Mouse (Mus musculus): ENCODE measurements at regions not wholly inside any gene's neighbourhood (a gene's known extent, or its start where the extent isn't known, plus 50 kb on each side); places are given as distances from the start of the nearest gene placed in this dataset.

GRCm38 (mm10) chr1:38739018-38739417 lies 74.3 kb upstream of the Aff3 start:
- DNase-seq (ENCODE audit: low spot score in 2 of 2), result no peak

GRCm38 (mm10) chr1:38735768-38736167 lies 71.0 kb upstream of the Aff3 start:
- no peak for DNase-seq (ENCODE audit: low spot score in 2 of 2)

GRCm38 (mm10) chr1:38733201-38733600 lies 68.4 kb upstream of the Aff3 start:
- DNase-seq (ENCODE audit: low spot score in 2 of 2), result no peak

GRCm38 (mm10) chr1:38729977-38730782 lies 65.4 kb upstream of the Aff3 start:
- DNase-seq (ENCODE audit: low spot score in 2 of 2), result no peak

GRCm38 (mm10) chr1:38725805-38726204 lies 61.0 kb upstream of the Aff3 start:
- DNase-seq (ENCODE audit: low spot score in 2 of 2), result no peak

GRCm38 (mm10) chr1:38724631-38725030 lies 59.9 kb upstream of the Aff3 start:
- DNase-seq (ENCODE audit: low spot score in 2 of 2), result no peak

GRCm38 (mm10) chr1:38722155-38722554 lies 57.4 kb upstream of the Aff3 start:
- no peak for DNase-seq (ENCODE audit: low spot score in 2 of 2)

- DNase-seq (ENCODE audit: low spot score in 2 of 2), result peak in 1 of 2 experiments; percentile 49
Measured at GRCm38 (mm10) chr1:38720287-38720686, 55.5 kb upstream of the Aff3 start.

- DNase-seq (ENCODE audit: low spot score in 2 of 2), result no peak
Measured at GRCm38 (mm10) chr1:38715621-38716020, 50.9 kb upstream of the Aff3 start.

Data from thymus, postnatal 10 days (tissue).